In the genomic region with DNA sequence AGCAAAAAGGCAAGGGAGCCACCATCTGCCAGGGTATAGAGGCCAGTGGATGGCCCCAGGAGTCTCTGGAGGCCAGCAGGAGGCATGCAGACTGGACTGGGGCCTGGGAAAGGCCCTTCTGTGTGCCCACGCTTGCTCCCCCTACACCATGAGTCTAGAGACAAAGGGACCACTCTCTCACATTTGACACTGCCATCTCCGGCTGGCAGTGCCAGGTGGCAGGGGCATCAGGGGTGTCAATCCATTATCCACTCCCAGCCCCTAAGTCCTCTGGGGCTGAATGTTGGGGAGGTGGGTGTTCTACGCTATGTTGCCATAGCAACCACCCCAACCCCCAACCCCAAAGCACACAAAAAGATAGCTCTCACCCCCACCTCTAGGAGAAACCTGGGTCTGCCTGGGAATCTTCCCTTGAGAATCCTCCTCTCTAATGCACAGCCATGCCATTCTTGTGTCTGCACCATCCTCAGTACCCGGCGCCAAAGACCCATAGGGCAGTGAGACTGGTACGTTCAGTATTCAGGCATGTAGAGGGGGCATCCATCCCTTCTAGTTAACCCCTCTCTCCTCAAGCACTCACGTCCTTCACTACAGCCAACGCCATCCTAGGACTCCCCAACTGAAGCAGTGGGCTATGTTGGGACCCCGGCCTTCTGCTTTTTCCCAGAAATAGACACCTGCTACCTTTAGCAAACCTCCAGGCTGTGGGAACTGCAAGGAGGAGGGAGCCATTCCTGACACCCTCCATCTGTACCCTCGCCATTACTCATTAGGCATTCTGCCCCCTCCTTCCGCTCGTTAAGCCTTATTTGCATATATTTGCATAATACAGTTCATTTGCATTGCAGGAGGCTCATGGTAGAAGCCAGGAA, we compare ENCODE assay signal across 10 mouse cellular contexts. TPM values are rescaled to one million over a fixed set of nuclear protein-coding genes. Genes with fewer than 3 reads are reported as not detected.
DNase-seq lines count a peak whose midpoint lies in the region; ATAC-seq lines count a peak whose summit lies in the region.
"Had no signal": no experiment of that assay in that cellular context is flagged by ENCODE, and none has a peak within 500 bp of the region (broad histone marks: within the 10 kb centered on the region; RNA-seq: fewer than 3 reads in every experiment).

No protein-coding gene starts in this region.

- intact Hi-C loops in left cerebral cortex, postnatal 36 days (cut with DNase I), result no loop called here

- peak; percentile 56 for DNase-seq in neural tube, embryonic 11.5 days (ENCODE audit: low spot score)
- no peak for DNase-seq in neural tube, embryonic 10.5 days (ENCODE audit: extremely low spot score, low spot score)
- no peak for DNase-seq in hindbrain, embryonic 11.5 days (ENCODE audit: low spot score)
- peak; percentile 79 to 84 for DNase-seq in left cerebral cortex, postnatal 36 days (ENCODE audit: low spot score in 2 of 2)
- DNase-seq in right cerebral cortex, postnatal 4 days, result peak; percentile 61
- DNase-seq in adrenal gland, postnatal 14 days, result no peak
- DNase-seq in adrenal gland, postnatal 25 days, result no peak

- peaks cover 38% of the 10 kb centered on the region for H3K27me3 ChIP-seq in neural tube, embryonic 11.5 days (ENCODE audit: control insufficient read depth, insufficient read depth, low read length)
- peaks cover 30% of the 10 kb centered on the region for H3K27me3 ChIP-seq in hindbrain, embryonic 11.5 days (ENCODE audit: control insufficient read depth, insufficient read depth, low read length)

- H3K4me1 ChIP-seq in neural tube, embryonic 11.5 days (ENCODE audit: control insufficient read depth, insufficient read depth, low read length), result peaks cover 35% of the 10 kb centered on the region
- peaks cover 27% of the 10 kb centered on the region for H3K4me1 ChIP-seq in hindbrain, embryonic 11.5 days (replicated peaks; ENCODE audit: control insufficient read depth, insufficient read depth, low read length)

- H3K4me3 ChIP-seq in neural tube, embryonic 11.5 days (ENCODE audit: low read depth, low read length), result no peak overlapping the region
- H3K4me3 ChIP-seq in hindbrain, embryonic 11.5 days (ENCODE audit: low read depth, low read length), result no peak overlapping the region
- H3K4me3 ChIP-seq: myocyte had no signal

- no peaks in the 10 kb centered on the region for H3K9me3 ChIP-seq in neural tube, embryonic 11.5 days (ENCODE audit: control insufficient read depth, low read length)
- no peaks in the 10 kb centered on the region for H3K9me3 ChIP-seq in hindbrain, embryonic 11.5 days (ENCODE audit: control insufficient read depth, low read length)

- 38% methylated on average over 12 of the region's 12 CpGs for WGBS in neural tube, embryonic 11.5 days
- WGBS in hindbrain, embryonic 11.5 days, result 36% methylated on average over 12 of the region's 12 CpGs

- peak overlapping the region; percentile 92 for H3K27ac ChIP-seq in neural tube, embryonic 11.5 days (ENCODE audit: low read depth, low read length)
- H3K27ac ChIP-seq in hindbrain, embryonic 11.5 days (ENCODE audit: low read depth, low read length), result peak overlapping the region; percentile 91

- 0 out of 2 replicates have a peak, but pooled peaks cover 2% of the 10 kb centered on the region for H3K36me3 ChIP-seq in neural tube, embryonic 11.5 days (ENCODE audit: control insufficient read depth, insufficient read depth, low read length)
- H3K36me3 ChIP-seq in hindbrain, embryonic 11.5 days (ENCODE audit: control insufficient read depth, insufficient read depth, low read length), result no peaks in the 10 kb centered on the region; the same call in 1 of the 2 replicates

- no peak overlapping the region; the same call in 1 of the 2 replicates for H3K4me2 ChIP-seq in neural tube, embryonic 11.5 days (ENCODE audit: low read depth)
- H3K4me2 ChIP-seq in hindbrain, embryonic 11.5 days (replicated peaks; ENCODE audit: low read depth, low read length), result no peak overlapping the region

- H3K9ac ChIP-seq in neural tube, embryonic 11.5 days (ENCODE audit: low read length), result peak overlapping the region; percentile 14; the same call in 1 of the 2 replicates
- H3K9ac ChIP-seq in hindbrain, embryonic 11.5 days (ENCODE audit: low read depth, low read length), result no peak overlapping the region

- ATAC-seq in neural tube, embryonic 11.5 days (ENCODE audit: insufficient read depth, low FRiP score, low TSS enrichment), result peak; percentile 56
- ATAC-seq in hindbrain, embryonic 11.5 days (ENCODE audit: low FRiP score), result peak; percentile 71
- ATAC-seq in monocyte, adult 5-6 weeks (replicated peaks; ENCODE audit: insufficient number of reproducible peaks, low FRiP score, low TSS enrichment, poor library complexity, severe bottlenecking), result no peak

RNA-seq across cellular contexts. Expression of a gene that starts 32.8 kb away (rescaled TPM):
- 0.27 and 1.2 TPM in 2 replicates for polyA plus RNA-seq in neural tube, embryonic 11.5 days (2014; fragmentation: Nextera tagmentation; extraction: Ambion mirVana)
- polyA plus RNA-seq in hindbrain, embryonic 11.5 days (2014; fragmentation: Nextera tagmentation; extraction: Ambion mirVana), result 0.13 and 0.25 TPM in 2 replicates
- not detected for total RNA-seq in left cerebral cortex, postnatal 36 days (2021)
- 0.86 and 2.1 TPM in 2 replicates for total RNA-seq in adrenal gland, postnatal 14 days (2021)
- total RNA-seq in adrenal gland, postnatal 25 days (2021), result 4.0 and 4.4 TPM in 2 replicates
- not detected in 3 replicates for total RNA-seq in monocyte, adult 5-6 weeks (2017)
- total RNA-seq: gastrocnemius, adult 18-20 months had no signal
- polyA plus RNA-seq: myocyte had no signal

Comparison
In these comparisons a context has a peak if more than half of its experiments do, and no peak if none do; other contexts are left out.
1. DNase-seq: peak in neural tube, embryonic 11.5 days (single experiment), left cerebral cortex, postnatal 36 days (2 of 2) and right cerebral cortex, postnatal 4 days (single experiment); none in neural tube, embryonic 10.5 days (single experiment), hindbrain, embryonic 11.5 days (single experiment), adrenal gland, postnatal 14 days (single experiment) and adrenal gland, postnatal 25 days (single experiment).